Mouse (Mus musculus): ENCODE results near the gene Ccl20. TPM values are rescaled to one million over a fixed set of nuclear protein-coding genes. Genes with fewer than 3 reads are reported as not detected.

Gene Ccl20
- not detected for total RNA-seq (2021)

DNA sequence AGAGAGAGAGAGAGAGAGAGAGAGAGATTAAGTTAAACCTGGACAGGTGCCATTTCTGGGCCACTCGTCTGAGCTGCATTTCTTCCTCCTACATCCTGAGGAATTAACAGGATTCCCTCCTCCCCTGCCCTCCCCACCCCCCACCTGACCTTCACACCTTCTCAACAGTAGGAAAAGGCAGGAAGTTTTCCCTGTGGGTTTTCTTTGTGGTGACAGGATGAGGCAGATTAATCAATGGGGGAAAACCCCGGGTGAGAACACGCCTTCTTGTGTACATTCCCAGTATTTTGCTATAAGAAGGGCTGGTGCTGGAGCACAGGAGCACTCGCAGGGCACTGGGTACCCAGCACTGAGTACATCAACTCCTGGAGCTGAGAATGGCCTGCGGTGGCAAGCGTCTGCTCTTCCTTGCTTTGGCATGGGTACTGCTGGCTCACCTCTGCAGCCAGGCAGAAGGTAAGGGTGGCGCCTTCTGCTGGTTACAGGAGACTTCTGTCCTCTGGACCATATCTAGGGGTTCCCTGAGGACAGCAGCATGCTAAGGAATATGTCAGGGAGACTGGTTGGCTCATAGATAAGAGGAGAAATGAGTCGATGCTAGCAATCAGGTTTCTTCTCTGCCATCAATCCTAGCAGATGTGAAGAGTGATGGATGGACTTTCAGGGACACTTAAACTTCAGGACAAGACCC is at the start of gene Ccl20:
Gene Ccl20, plus strand, starts transcription at position 320 of the 691 bp plus-strand sequence.
- no peak for DNase-seq (ENCODE audit: extremely low spot score in 1 of 2, low spot score in 1 of 2)

DNA sequence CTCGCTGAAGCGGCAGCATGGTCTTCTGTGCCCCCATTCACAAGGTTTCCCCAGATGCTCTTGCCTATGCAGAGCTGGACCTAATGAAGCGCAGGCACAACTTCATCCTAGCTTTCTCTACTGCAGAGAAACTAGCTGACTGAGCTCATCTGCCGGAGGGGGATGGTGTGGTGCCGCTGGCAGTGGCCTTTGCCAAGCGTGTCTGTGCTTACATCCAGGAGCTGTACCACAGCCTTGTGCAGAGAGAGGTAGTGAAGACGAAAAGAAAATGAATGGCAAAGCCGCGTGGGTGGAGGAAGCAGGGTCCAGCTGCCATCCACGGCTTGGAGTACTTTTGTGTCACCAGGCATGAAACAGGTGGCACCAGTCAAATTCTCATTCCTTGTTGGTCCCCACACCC is 49.4 kb upstream of the Ccl20 start:
- DNase-seq (ENCODE audit: extremely low spot score in 1 of 2, low spot score in 1 of 2) = peak in 1 of 2 experiments; percentile 3

- no peak for DNase-seq (ENCODE audit: extremely low spot score in 1 of 2, low spot score in 1 of 2)
Measured at GRCm38 (mm10) chr1:83075526-83076189, 40.9 kb upstream of the Ccl20 start.

- no peak for DNase-seq (ENCODE audit: extremely low spot score in 1 of 2, low spot score in 1 of 2)
Measured at GRCm38 (mm10) chr1:83076190-83076917, 40.2 kb upstream of the Ccl20 start.

DNA sequence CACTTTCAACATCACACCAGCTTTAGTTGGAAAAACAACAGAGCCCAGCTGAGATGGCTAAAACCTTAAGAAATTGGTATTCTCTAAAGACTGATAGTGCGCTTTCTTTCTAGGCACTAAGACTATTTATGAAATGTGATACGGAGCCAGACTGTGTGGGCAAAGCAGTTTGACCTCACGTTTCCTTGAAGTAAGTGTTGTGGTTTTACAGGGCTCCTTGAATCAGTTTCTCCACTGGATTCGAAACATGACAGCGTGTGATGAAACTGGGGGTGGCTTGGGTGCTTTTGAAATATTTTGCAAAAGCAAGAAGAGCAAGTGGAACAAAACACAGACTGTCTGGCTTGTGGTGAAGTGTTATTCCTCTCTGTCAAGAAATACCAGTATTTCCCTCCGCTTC is 39.5 kb upstream of the Ccl20 start:
- DNase-seq (ENCODE audit: extremely low spot score in 1 of 2, low spot score in 1 of 2) = no peak

GRCm38 (mm10) chr1:83084790-83085189 is 31.8 kb upstream of the Ccl20 start:
- DNase-seq (ENCODE audit: extremely low spot score in 1 of 2, low spot score in 1 of 2) = no peak

GRCm38 (mm10) chr1:83091268-83091667 is 25.3 kb upstream of the Ccl20 start:
- DNase-seq (ENCODE audit: extremely low spot score in 1 of 2, low spot score in 1 of 2) = no peak

GRCm38 (mm10) chr1:83096935-83097334 is 19.6 kb upstream of the Ccl20 start:
- DNase-seq (ENCODE audit: extremely low spot score in 1 of 2, low spot score in 1 of 2) = no peak

GRCm38 (mm10) chr1:83099160-83099559 is 17.4 kb upstream of the Ccl20 start:
- DNase-seq (ENCODE audit: extremely low spot score in 1 of 2, low spot score in 1 of 2) = no peak

GRCm38 (mm10) chr1:83099580-83100137 is 16.9 kb upstream of the Ccl20 start:
- no peak for DNase-seq (ENCODE audit: extremely low spot score in 1 of 2, low spot score in 1 of 2)

GRCm38 (mm10) chr1:83101891-83102290 is 14.7 kb upstream of the Ccl20 start:
- no peak for DNase-seq (ENCODE audit: extremely low spot score in 1 of 2, low spot score in 1 of 2)

DNA sequence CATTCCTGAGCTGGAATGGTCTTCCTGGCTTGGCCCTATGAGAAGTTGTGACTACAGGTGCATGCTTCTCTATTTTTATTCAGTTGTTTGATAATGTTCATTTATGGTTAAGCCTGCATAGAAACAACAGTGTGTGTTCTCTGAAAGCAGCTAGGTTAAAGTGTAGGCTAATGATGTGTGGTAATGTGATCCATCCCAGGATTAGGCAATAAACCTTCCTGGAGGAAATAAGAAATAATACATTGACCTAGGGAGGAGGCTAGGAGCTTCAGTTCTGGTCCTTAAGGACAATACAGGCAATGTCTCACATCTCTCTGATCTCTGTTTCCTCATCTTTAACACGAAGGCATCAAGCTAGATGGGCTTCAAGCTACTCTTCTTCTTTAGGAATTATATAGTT is 11.1 kb upstream of the Ccl20 start:
- no peak for DNase-seq (ENCODE audit: extremely low spot score in 1 of 2, low spot score in 1 of 2)

GRCm38 (mm10) chr1:83107410-83107978 is 9.1 kb upstream of the Ccl20 start:
- DNase-seq (ENCODE audit: extremely low spot score in 1 of 2, low spot score in 1 of 2) = no peak

- DNase-seq (ENCODE audit: extremely low spot score in 1 of 2, low spot score in 1 of 2) = no peak
Measured at GRCm38 (mm10) chr1:83110992-83111391, 5.6 kb upstream of the Ccl20 start.

- DNase-seq (ENCODE audit: extremely low spot score in 1 of 2, low spot score in 1 of 2) = no peak
Measured at GRCm38 (mm10) chr1:83111726-83112125, 4.8 kb upstream of the Ccl20 start.

GRCm38 (mm10) chr1:83117217-83117616 is 651 bp downstream of the Ccl20 start:
- no peak for DNase-seq (ENCODE audit: extremely low spot score in 1 of 2, low spot score in 1 of 2)

GRCm38 (mm10) chr1:83117661-83118060 is 1.1 kb downstream of the Ccl20 start:
- no peak for DNase-seq (ENCODE audit: extremely low spot score in 1 of 2, low spot score in 1 of 2)

- no peak for DNase-seq (ENCODE audit: extremely low spot score in 1 of 2, low spot score in 1 of 2)
Measured at GRCm38 (mm10) chr1:83119903-83120302, 3.3 kb downstream of the Ccl20 start.

DNA sequence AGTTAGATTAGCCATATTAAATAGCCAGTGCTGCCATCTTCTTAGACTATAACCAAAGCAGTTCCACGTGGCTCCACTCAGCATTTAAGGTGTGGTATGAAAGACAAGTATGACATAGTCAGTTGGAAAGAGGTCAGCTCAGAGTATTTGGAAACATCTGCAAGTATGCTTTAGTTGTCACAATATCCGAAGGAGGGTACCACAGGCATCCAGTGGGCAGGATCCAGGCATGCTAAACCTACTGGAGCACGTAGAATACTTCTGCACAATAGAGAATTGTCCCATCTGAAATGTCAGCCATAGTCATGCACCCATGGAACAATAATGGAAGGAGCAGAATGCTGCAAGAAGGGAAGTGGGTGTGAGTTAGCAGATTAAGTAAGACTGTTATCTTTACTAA is 3.7 kb downstream of the Ccl20 start:
- no peak for DNase-seq (ENCODE audit: extremely low spot score in 1 of 2, low spot score in 1 of 2)

GRCm38 (mm10) chr1:83123201-83123600 is 6.6 kb downstream of the Ccl20 start:
- no peak for DNase-seq (ENCODE audit: extremely low spot score in 1 of 2, low spot score in 1 of 2)

- DNase-seq (ENCODE audit: extremely low spot score in 1 of 2, low spot score in 1 of 2) = no peak
Measured at GRCm38 (mm10) chr1:83135829-83136228, 19.3 kb downstream of the Ccl20 start.
